Mouse (Mus musculus) liver, embryonic 14 days (tissue): ENCODE results near the gene Vmn2r2. TPM values are rescaled to one million over a fixed set of nuclear protein-coding genes. Genes with fewer than 3 reads are reported as not detected.

ENCODE experiments used
- polyA plus RNA-seq: library from polyadenylated mRNA; depleted of rRNA; stranded (reverse); fragments of >200 nt; gene quantifications from 2 replicates; pipeline ENCODE4 v1.2.3, GENCODE M21; 2012; rRNA removed

Vmn2r2 gene
- polyA plus RNA-seq, result not detected in 2 replicates

GRCm38 (mm10) chr3:64141878-64142508, at the start of gene Vmn2r2:
Vmn2r2 (minus strand) TSS chr3:64141928.

GRCm38 (mm10) chr3:64081247-64081646, 60.5 kb downstream of the Vmn2r2 start, which contains the start of gene Vmn2r1:
Vmn2r1 (plus strand) TSS chr3:64081547.

Other genes starting within 250 kb of the Vmn2r2 start
- gene Plch1, start 242.5 kb downstream of the Vmn2r2 start, polyA plus RNA-seq, result 0.10 and 0.12 TPM in 2 replicates
- 1.2 TPM in 2 replicates for gene E130311K13Rik, start 212.5 kb downstream of the Vmn2r2 start, polyA plus RNA-seq
- 5.7 and 6.9 TPM in 2 replicates for gene Slc33a1, start 177.2 kb downstream of the Vmn2r2 start, polyA plus RNA-seq
- gene Gmps, start 165.8 kb downstream of the Vmn2r2 start, polyA plus RNA-seq, result 7.7 and 9.5 TPM in 2 replicates
- gene Vmn2r1, start 60.4 kb downstream of the Vmn2r2 start, polyA plus RNA-seq, result under 0.01 and 0.01 TPM in 2 replicates
- not detected in 2 replicates for gene Vmn2r3, start 147.8 kb upstream of the Vmn2r2 start, polyA plus RNA-seq